Mouse (Mus musculus) liver, adult 2 months (tissue): ENCODE data around the gene Slc25a34. TPM values are rescaled to one million over a fixed set of nuclear protein-coding genes. Genes with fewer than 3 reads are reported as not detected.

ENCODE experiments used
- DNase-seq: peaks from one replicate; pipeline ENCODE4 v3.0.0-alpha.2; 2011; ENCODE audit warnings: low read depth, low spot score; ENCODE audit errors: extremely low read depth
- H3K27ac ChIP-seq: fragments of 200-500 bp; replicated peaks from 2 replicates; pipeline ENCODE4 v1.5.1; 2012; ENCODE audit warnings: low read depth, mild to moderate bottlenecking, control low read depth, inconsistent platforms, low read length; ENCODE audit not compliant: insufficient read depth
- H3K27me3 ChIP-seq: fragments of 200-500 bp; 2 replicates; pipeline ENCODE4 v1.6.1; 2012; ENCODE audit warnings: mild to moderate bottlenecking, moderate library complexity, low read length, inconsistent platforms; ENCODE audit not compliant: control insufficient read depth, insufficient read depth
- H3K36me3 ChIP-seq: fragments of 200-500 bp; 2 replicates; pipeline ENCODE4 v1.6.1; 2012; ENCODE audit warnings: low read length, inconsistent platforms; ENCODE audit not compliant: control insufficient read depth, insufficient read depth
- H3K4me1 ChIP-seq: fragments of 200-500 bp; 2 replicates; pipeline ENCODE4 v1.6.1; 2011; ENCODE audit warnings: low read length; ENCODE audit not compliant: control insufficient read depth, insufficient read depth
- H3K4me3 ChIP-seq: fragments of 200-500 bp; 2 replicates; pipeline ENCODE4 v1.5.1; 2011; ENCODE audit warnings: low read depth, mild to moderate bottlenecking, control low read depth, low read length, moderate library complexity; ENCODE audit not compliant: insufficient read depth
- H3K79me2 ChIP-seq: fragments of 200-500 bp; 2 replicates; pipeline ENCODE4 v1.6.1; 2012; ENCODE audit warnings: inconsistent platforms, mild to moderate bottlenecking, low read length, moderate library complexity; ENCODE audit not compliant: control insufficient read depth, insufficient read depth
- H3K9ac ChIP-seq: fragments of 200-500 bp; 2 replicates; pipeline ENCODE4 v1.6.1; 2012; ENCODE audit warnings: low read depth, mild to moderate bottlenecking, control low read depth, inconsistent platforms, low read length
- CTCF ChIP-seq: fragments of 200-500 bp; IDR thresholded peaks from 2 replicates; pipeline ENCODE4 v1.5.1; 2011; ENCODE audit warnings: low read depth, low read length, control low read depth
- POLR2A ChIP-seq: fragments of 200-500 bp; IDR thresholded peaks from 2 replicates; pipeline ENCODE4 v1.6.1; 2011; ENCODE audit warnings: low read length, control low read depth; ENCODE audit not compliant: insufficient read depth; ENCODE audit errors: extremely low read depth
- WGBS: fragments of 180-500 bp; shearing (Covaris S2); methylation state at CpG from one replicate; pipeline ENCODE4 v1.1.7; 2018; 5-methylcytosine and 5-hydroxymethylcytosine counted together
- polyA plus RNA-seq: library from polyadenylated mRNA; depleted of rRNA; stranded (reverse); fragments of >200 nt; gene quantifications from 2 replicates; pipeline ENCODE4 v1.2.3, GENCODE M21; 2012
- total RNA-seq: library from RNA; depleted of rRNA; stranded (reverse); fragments of >200 nt; gene quantifications from 2 replicates; pipeline ENCODE4 v1.2.3, GENCODE M21; 2014

The Slc25a34 gene
- total and polyA plus RNA-seq, 2 experiments, result 5.1 to 10.2 TPM

GRCm38 (mm10) chr4:141632111-141632873 is 8.7 kb upstream of the Slc25a34 start:
- H3K27me3 ChIP-seq, result no peaks in the 10 kb centered on the region
- H3K27ac ChIP-seq, result no peak overlapping the region
- DNase-seq, result no peak
- no peak overlapping the region for H3K9ac ChIP-seq
- WGBS, result 94% methylated on average over 21 of the region's 21 CpGs
- no peaks in the 10 kb centered on the region for H3K79me2 ChIP-seq
- no peaks in the 10 kb centered on the region for H3K4me1 ChIP-seq
- TF ChIP-seq POLR2A, result no peak
- no peak for TF ChIP-seq CTCF
- H3K36me3 ChIP-seq, result no peaks in the 10 kb centered on the region; the same call in 1 of the 2 replicates
- no peak overlapping the region for H3K4me3 ChIP-seq

- no peaks in the 10 kb centered on the region for H3K27me3 ChIP-seq
- DNase-seq, result no peak
- no peak overlapping the region for H3K27ac ChIP-seq
- no peaks in the 10 kb centered on the region for H3K4me1 ChIP-seq
- H3K36me3 ChIP-seq, result no peaks in the 10 kb centered on the region; the same call in 1 of the 2 replicates
- no peak for TF ChIP-seq CTCF
- no peak for TF ChIP-seq POLR2A
- no peak overlapping the region for H3K9ac ChIP-seq
- WGBS, result 95% methylated on average over 20 of the region's 20 CpGs
- H3K79me2 ChIP-seq, result no peaks in the 10 kb centered on the region
- no peak overlapping the region for H3K4me3 ChIP-seq
These were observed 7.6 kb upstream of the Slc25a34 start for GRCm38 (mm10) chr4:141631250-141631649.

- H3K36me3 ChIP-seq, result no peaks in the 10 kb centered on the region; the same call in 1 of the 2 replicates
- H3K4me1 ChIP-seq, result peaks cover 2% of the 10 kb centered on the region; the same call in 1 of the 2 replicates
- no peak overlapping the region for H3K4me3 ChIP-seq
- H3K27ac ChIP-seq, result no peak overlapping the region
- TF ChIP-seq POLR2A (no peak), CTCF (no peak)
- H3K9ac ChIP-seq, result no peak overlapping the region
- H3K27me3 ChIP-seq, result no peaks in the 10 kb centered on the region
- 95% methylated on average over 11 of the region's 11 CpGs for WGBS
- no peak for DNase-seq
- no peaks in the 10 kb centered on the region; the same call in 1 of the 2 replicates for H3K79me2 ChIP-seq
These were observed 6.4 kb upstream of the Slc25a34 start for GRCm38 (mm10) chr4:141630021-141630420.

DNA sequence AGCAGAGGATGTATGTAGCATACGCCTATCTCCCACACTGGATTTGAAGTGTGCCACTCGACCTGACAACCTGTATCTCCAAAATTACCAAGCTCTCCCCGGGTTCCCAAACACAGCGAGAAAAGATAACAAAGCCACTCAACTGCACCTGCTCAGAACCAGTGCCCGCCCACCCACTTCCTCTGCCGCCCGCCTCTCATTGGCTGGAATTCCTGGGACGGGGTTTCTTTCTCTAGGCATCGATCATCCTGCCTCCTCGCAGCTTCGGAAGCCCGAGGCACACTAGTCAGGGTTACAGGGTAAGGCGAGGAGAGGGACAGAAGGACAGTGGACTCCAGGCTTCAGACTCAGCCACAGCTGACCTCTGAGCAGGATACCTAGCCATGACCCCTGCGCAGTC is 5.0 kb upstream of the Slc25a34 start:
- no peak for DNase-seq
- H3K9ac ChIP-seq, result no peak overlapping the region
- no peak overlapping the region for H3K27ac ChIP-seq
- no peaks in the 10 kb centered on the region for H3K27me3 ChIP-seq
- H3K4me3 ChIP-seq, result no peak overlapping the region
- H3K79me2 ChIP-seq, result peaks cover 4% of the 10 kb centered on the region; the same call in 1 of the 2 replicates
- TF ChIP-seq CTCF, result no peak
- no peak for TF ChIP-seq POLR2A
- H3K4me1 ChIP-seq, result peaks cover 7% of the 10 kb centered on the region
- no peaks in the 10 kb centered on the region; the same call in 1 of the 2 replicates for H3K36me3 ChIP-seq
- whole genome bisulfite sequencing, result 89% methylated on average over 14 of the region's 14 CpGs

GRCm38 (mm10) chr4:141627502-141627901 is 3.9 kb upstream of the Slc25a34 start:
- no peak for DNase-seq
- H3K79me2 ChIP-seq, result peaks cover 4% of the 10 kb centered on the region; the same call in 1 of the 2 replicates
- peaks cover 11% of the 10 kb centered on the region for H3K4me1 ChIP-seq
- TF ChIP-seq CTCF (no peak), POLR2A (no peak)
- no peaks in the 10 kb centered on the region; the same call in 1 of the 2 replicates for H3K36me3 ChIP-seq
- H3K27me3 ChIP-seq, result no peaks in the 10 kb centered on the region
- no peak overlapping the region for H3K4me3 ChIP-seq
- no peak overlapping the region for H3K9ac ChIP-seq
- H3K27ac ChIP-seq, result no peak overlapping the region
- 96% methylated on average over 5 of the region's 5 CpGs for WGBS
